Mouse (Mus musculus) telencephalon, adult 2 months (tissue): ENCODE results near the gene Abtb2.

ENCODE experiments used
- DNase-seq: peaks from one replicate; pipeline ENCODE4 v3.0.0-alpha.2; 2011; ENCODE audit warnings: low read depth, low spot score

Abtb2 gene

DNA sequence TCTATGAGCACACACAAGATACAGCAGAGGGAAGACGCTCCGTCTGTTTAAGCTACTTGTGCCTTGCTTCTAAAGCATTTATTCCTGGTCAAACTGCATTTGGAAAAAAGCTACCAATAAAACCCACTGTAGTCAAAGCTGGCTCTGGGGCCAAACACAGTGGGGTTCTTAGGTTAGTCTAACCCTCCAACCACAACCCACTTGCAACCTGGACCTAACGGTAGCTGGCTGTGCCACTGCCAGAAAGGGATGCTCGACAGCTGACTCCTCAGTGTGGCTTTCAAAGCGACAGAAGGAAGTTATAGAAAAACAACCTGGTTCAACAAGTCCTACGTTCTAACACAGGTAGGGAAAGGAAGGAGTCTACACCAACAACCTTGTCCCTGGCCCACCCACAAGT lies 165.3 kb downstream of the Abtb2 start:
- no peak for DNase-seq

DNA sequence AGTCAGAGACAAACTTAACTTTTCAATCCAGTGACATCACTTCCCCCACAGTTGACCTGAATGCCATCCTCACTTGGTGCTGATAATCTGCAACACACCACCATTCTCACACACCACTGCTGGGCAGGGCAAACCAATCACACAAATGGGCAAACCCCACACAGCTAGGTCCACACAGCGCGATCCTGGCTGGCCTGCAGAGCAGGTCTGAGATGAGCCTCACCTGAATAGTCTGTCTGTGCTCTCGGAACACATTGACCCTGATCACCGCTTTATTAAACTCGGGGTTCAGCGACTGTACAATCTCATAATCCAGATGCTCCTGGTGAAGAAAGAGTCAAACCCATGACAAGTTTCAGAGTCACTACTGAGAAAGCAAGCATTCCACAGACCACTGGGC lies 176.7 kb downstream of the Abtb2 start:
- DNase-seq: no peak

DNA sequence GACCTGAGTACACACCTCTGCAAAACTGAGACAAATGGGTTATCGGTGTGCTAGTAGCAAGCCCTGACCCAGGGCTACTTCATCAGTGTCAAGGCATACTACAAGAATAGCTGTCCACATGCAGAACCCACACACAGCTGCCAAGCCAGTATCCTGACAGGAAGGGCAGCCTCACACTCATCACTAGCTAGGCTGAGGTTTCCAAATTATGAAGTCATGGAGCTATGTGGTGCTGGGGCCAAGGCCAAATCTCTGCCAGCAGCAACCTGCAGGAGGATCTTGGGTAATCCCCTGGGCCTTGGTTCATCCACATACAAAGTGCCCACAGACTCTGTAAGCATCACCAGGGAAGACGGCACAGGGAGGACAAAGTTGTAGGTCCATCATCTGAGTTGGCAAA lies 177.4 kb downstream of the Abtb2 start:
- no peak for DNase-seq

DNA sequence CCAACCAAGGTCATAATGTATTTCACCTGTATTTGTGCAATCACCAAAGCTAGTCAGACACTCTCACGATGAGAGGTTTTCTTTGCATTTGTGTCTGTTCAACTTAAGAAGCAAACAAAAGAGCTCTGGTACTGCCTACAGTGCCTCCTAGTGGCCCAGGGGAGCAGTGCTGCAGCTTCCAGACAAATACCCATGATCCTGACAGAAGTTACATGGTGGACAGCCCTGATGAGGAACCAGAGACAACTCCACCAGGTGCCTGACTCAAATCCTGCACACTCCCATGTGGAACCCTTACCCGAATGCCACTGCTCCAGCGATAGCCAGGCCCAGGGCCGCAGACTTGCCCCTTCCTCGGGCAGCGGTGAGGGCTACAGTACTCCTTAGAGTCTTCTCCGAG lies 177.9 kb downstream of the Abtb2 start:
- no peak for DNase-seq

DNA sequence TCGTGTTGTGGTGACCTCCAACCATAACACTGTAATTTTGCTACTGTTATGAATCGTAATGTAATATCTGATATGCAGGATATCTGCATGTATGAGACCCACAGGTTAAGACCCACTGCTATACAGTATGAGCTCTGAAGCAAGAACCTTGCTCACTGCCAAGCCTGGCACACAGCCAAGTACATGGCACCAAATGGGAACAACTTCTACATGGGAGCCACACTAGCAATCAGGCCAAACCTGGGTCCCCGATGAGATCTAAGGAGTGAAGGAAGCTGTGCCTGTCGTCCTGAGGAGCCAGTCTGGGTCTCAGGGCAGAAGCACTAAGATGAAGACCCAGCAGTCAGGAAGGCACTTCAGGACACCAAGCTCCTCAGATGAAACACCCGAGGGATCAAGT lies 179.4 kb downstream of the Abtb2 start:
- DNase-seq: no peak

DNA sequence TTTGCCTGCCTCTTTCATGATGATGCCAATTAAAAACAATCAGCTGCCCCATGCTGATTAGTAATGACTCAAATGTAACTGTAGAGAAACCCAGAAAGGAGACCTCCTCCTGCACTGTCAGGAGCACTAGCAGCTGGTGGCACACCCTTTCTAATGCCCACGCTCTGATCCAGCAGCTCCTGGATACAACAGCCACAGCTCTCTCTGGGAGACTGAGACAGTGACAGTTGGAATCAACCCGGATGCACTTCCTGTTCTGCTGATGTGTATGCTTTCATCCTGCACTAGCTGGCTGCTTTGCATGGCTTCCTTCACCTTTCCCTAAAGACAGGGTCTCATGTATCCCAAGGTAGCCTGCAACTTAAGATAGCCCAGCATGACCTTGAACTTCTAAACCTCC lies 180.0 kb downstream of the Abtb2 start:
- DNase-seq: no peak

DNA sequence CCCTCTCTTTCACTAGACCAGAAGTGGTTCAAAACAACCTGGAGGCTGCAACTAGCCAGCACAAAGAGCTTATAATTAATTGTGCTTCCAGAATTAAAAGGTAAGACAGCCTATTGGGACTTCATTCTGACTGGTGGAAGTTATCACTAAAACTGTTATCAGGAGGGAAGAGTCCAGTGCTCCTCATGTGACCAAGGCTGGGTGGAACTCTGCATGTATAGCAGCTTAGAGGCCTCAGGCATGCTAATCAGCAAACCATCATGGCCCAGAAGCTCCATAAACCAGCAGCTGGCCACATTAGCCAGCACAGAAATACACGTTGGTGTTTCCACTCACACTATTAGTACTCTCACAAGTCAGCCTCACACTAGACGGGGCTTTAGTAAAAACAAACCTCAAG lies 180.7 kb downstream of the Abtb2 start:
- DNase-seq: no peak

DNA sequence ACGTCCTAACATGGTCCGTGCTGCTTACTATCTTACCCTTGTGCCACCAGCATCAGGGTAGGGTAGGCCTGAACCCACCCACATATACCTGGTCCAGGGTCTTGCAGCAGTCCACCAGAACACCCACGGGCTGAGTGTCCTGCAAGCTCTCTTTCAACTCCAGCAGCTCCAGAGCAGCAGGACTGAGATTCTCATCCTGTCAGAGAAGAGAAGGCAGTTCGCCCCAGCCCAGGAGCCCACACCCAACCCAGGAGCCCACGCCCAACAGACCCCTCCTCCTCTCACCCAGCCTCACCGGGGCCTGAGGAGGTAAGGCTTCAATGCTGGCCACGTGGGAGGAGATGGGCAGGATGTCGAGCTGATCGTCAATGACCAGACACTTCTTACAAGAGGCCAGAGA lies 181.8 kb downstream of the Abtb2 start:
- no peak for DNase-seq

DNA sequence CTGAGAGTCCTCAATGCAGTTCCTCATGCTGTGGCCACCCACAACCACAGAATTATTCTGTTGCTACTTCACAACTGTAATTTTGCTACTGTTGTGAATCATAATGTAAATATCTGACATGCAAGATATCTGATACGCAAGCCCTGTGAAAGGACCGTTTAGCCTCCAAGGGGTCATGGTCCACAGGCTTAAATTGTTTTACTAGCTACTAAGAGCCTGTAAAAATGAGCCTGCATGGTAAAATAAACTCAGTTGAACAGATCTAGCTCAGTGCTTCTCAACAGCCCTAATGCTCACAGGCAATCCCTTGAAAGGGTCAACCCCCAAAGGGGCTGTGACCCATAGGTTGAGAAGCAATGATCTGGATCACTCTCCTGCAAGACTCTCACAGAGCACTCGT lies 183.0 kb downstream of the Abtb2 start:
- DNase-seq: no peak

DNA sequence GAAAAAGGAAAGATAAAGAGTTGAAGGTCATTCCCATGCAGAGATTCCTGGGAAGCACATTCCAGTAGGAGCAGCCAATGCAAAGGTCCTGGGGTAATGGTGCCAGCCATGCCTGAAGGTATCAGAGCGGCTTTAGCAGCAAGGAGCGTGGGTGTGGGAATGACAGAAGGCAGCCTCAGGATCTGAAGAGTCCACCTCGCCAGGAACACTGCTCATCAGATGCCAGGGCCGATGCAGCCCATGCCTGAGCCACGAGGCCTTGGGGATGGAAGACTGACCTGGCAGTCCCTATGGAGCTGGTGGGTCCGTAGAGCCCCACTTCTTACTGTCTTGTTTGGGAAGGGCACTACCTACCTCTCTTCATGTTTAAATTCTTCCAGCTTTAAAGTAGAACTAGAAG lies 185.7 kb downstream of the Abtb2 start:
- no peak for DNase-seq

DNA sequence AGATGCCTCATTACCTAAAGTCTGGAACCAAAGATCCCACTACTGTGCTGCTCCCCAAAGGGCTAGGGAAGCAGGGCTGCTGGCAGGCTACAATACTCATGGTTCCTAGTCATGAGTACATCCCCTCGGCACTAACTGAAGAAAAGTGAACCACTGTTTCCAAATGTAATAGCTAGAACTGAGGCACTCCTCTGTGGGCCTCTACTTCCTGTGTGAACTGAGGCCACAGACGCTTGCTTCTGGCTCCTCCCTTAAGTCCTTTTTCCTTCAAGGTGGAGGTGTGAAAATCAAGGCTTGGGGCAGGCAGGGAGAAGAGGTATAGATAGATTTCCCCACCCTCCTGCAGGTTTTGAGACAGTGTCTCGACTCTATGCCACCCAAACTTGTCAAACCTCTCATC lies 188.5 kb downstream of the Abtb2 start:
- DNase-seq: no peak

DNA sequence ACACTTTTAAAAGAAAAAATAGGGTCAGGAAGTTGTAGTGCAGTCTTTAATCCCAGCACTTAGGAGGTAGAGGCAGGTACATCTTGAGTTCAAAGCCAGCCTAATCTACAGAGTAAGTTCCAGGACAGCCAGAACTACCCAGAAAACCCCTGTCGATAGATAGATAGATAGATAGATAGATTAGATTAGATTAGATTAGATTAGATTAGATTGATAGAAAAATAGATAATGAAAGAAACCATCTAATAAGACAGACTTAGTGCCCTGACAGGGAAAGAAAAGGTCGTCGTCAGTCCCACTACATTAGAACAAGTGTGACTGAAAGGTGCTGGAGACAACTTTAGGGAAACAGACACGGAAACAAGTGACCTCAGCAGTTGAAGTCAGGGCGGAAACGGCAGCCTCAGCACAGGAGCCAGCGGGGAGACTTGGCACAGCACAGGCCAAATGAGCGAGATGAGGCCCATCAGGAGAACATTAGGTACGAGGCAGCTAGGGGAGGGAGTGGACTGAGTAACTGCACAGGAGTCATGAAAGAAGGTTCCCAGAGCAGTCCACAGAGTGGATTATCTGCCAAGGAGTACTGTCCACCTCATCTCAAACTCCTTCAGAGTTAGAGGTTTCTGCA lies 189.5 kb downstream of the Abtb2 start:
- DNase-seq: no peak

DNA sequence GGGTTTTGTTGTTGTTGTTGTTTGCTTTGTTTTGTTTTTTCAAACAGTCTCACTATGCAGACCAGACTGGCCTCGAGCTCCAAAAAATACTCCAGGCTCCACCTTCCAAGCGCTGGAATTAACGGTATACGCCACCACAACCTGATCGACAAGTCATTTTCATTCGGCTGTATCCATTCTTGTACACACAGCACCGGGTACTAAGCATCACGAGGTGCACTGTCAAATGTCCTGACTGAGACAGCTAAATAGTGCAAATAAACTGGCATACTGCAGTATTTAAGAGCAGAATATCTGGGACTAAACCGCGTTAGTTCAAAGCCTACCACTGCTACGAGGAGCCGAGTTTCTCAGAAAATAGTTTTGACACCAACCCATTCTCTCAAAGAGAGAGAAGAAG lies 194.3 kb downstream of the Abtb2 start:
- DNase-seq: no peak

DNA sequence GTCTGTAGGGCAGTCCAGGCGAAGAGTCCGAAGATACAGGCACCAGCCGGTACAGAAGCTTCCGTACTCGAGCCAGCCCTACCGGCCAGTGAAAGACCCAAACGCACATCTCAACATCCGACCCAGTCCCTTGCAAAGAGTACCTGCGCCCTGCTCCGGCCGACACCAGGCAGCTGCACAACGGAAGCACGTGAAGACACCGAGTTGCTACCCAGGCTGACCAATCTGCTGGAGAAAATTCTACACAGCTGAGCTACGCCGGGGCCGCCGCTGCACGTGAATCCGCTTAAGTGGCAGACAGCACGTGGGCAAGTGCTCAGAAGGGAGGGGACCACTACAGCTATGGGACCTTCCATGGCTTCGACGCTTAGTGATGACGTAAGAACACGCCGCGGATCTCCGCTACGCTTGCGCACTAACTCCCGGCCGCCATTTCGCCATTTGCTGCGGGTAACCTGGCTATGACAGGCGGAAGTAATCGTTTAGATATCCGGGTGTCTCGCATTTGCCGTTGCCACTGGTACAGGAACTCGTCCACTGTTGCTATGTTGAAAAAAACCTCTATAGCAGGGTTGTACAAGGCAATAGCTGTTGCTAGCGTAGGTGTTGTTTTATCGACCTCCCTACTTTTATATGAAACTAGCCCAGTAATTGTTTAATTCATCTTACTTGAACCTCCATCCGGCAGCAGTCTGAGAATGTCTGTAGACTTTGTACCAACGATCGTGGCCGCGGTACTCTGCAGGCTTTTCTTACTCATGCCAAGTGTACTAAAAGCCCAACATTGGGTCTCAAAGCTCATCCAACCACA lies 195.0 kb downstream of the Abtb2 start, which contains the start of gene Nat10:
Gene Nat10 (minus strand): TSS at position 365 of the 811 bp plus-strand sequence.
- DNase-seq: peak; percentile 99

DNA sequence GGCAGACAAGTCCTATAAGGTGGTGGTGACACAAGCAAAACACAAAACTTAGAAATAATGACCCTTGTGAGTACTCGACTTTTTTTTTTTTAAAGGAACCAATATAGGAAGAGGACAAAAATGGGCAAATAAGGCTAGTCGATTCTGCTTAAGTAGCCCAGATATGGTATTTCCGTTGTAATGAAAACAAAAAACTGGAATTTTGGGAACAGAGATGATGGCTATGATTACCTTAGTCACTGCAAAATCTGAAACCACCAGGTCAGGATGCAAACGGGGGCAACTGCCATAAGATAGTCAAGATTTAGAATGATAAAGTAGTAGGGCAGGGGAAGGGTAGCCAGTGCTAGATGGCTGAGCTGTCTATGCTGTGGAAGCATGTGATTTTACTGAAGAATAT lies 195.9 kb downstream of the Abtb2 start:
- DNase-seq: no peak

DNA sequence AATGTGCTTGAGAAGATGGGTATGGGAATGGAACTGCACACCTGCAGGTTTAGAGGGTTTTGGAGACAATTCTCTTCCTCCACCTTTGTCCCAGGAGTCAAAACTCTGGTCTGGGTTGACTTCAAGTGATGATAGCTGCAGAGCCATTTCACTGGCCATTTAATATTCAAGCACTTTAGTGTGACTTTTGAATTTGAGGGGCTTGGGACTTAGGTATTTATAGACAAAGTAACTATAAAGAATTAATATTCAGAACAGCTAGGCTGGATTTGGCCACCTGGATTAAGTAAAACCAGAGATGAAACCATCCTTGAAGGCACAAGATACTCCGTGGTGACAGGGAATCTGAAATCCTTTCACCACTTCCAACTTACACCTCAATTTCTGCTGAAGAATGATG lies 196.4 kb downstream of the Abtb2 start:
- DNase-seq: no peak
